Comparison of ENCODE assay signal across 7 mouse cellular contexts in the genomic region with DNA sequence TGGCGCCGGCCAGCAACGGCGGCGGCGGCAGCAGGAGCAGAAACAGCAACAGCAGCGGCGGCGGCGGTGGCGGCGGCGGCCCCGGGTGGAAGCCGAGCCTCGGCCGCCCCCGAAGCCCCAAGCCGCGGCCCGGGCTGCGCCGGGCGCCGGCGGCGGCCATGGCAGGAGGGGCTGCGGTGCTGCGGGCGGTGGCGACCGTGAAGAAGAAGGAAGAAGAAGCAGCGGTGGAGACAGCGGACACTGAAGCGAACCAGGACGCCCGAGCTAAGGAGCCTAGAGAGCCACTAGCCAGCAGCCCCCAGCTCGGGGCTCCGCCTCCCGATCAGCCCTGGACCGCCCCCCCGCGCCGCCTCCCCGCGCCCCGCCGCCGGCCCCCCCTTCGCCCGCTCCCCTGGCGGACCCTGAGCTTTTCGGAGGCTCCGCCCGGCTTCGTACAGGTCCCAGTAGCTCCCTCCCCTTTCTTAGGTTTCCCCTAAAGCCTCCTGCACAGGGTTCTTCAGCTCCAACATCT. TPM values are rescaled to one million over a fixed set of nuclear protein-coding genes. Genes with fewer than 3 reads are reported as not detected.
DNase-seq lines count a peak whose midpoint lies in the region; ATAC-seq and TF ChIP-seq lines count a peak whose summit lies in the region.

TSS of gene Astn2 (minus strand) at position 411 of the 511 bp plus-strand sequence.

- peak within 1 kb of the TSS; percentile 43 for H3K9ac ChIP-seq in heart, postnatal 0 days (replicated peaks; ENCODE audit: low read depth, low read length)

- no peaks in the 10 kb centered on the region for H3K36me3 ChIP-seq in heart, postnatal 0 days (replicated peaks; ENCODE audit: control insufficient read depth, insufficient read depth, low read length)

- TF ChIP-seq EP300 in heart, postnatal 0 days (IDR thresholded peaks at IDR 0.05; ENCODE audit: low read depth), result no peak

- peak within 1 kb of the TSS; percentile 67 for H3K4me3 ChIP-seq in heart, postnatal 0 days (ENCODE audit: low read depth, low read length)

- H3K27me3 ChIP-seq in heart, postnatal 0 days (ENCODE audit: control insufficient read depth, insufficient read depth, low read length), result peaks cover 37% of the 10 kb centered on the region

- peak within 1 kb of the TSS; percentile 99 for H3K4me2 ChIP-seq in heart, postnatal 0 days (ENCODE audit: low read depth, low read length)

- peaks cover 4% of the 10 kb centered on the region; the same call in 1 of the 2 replicates for H3K4me1 ChIP-seq in heart, postnatal 0 days (ENCODE audit: control insufficient read depth, insufficient read depth)

- 1% methylated on average over 13 of the region's 56 CpGs for WGBS in heart, postnatal 0 days

- peak; percentile 17 for DNase-seq in thymus, postnatal 4 days
- no peak for DNase-seq in thymus, postnatal 10 days (ENCODE audit: low spot score in 2 of 2)
- DNase-seq in embryo, embryonic 10 days (ENCODE audit: low spot score), result peak; percentile 42
- DNase-seq in heart, postnatal 0 days (ENCODE audit: low spot score), result peak; percentile 11
- peak; percentile 29 to 36 for DNase-seq in layer of hippocampus, postnatal 36 days
- DNase-seq in mesoderm, embryonic 11.5 days (ENCODE audit: low read depth, low spot score), result peak; percentile 12

- H3K9me3 ChIP-seq in heart, postnatal 0 days (replicated peaks; ENCODE audit: control insufficient read depth, low read length), result no peaks in the 10 kb centered on the region

- no peak for TF ChIP-seq CTCF in heart, postnatal 0 days (IDR thresholded peaks at IDR 0.05; ENCODE audit: low read depth)

- H3K27ac ChIP-seq in heart, postnatal 0 days (ENCODE audit: low read depth), result no peak within 1 kb of the TSS

- ATAC-seq in heart, postnatal 0 days (ENCODE audit: insufficient read depth, low read depth), result peak; percentile 36
- no peak for ATAC-seq in activated CD4-positive, CD25-positive, alpha-beta regulatory T cell, adult 4 months

RNA-seq across cellular contexts. Expression of gene Astn2, which starts in this region (rescaled TPM):
- 3.7 and 3.9 TPM in 2 replicates for total RNA-seq in heart, postnatal 0 days (2014; rRNA removed; ENCODE audit: low replicate concordance)
- 0.25 and 0.27 TPM in 2 replicates for polyA plus RNA-seq in heart, postnatal 0 days (2015; fragmentation: Nextera tagmentation; extraction: Ambion mirVana)
- total RNA-seq in layer of hippocampus, postnatal 36 days (2021), result 10 to 100 TPM; 21.8 to 22.3 TPM
- polyA plus RNA-seq in activated CD4-positive, CD25-positive, alpha-beta regulatory T cell, adult 4 months (2017; shearing (Covaris generic)), result not detected

Comparison
In these comparisons a context has a peak if more than half of its experiments do, and no peak if none do; other contexts are left out.
1. DNase-seq: peak in thymus, postnatal 4 days (single experiment), embryo, embryonic 10 days (single experiment), heart, postnatal 0 days (single experiment), layer of hippocampus, postnatal 36 days (2 of 2) and mesoderm, embryonic 11.5 days (single experiment); none in thymus, postnatal 10 days (0 of 2).